Mouse (Mus musculus) natural killer cell, adult 2 months (primary cell): Measurements from ENCODE around the gene Fut9.

Experiments
- DNase-seq, 2 experiments: peaks; one replicate each; pipeline ENCODE4 v3.0.0; 2022; ENCODE audit warnings: low spot score in 2 of 2

Fut9 gene

DNA sequence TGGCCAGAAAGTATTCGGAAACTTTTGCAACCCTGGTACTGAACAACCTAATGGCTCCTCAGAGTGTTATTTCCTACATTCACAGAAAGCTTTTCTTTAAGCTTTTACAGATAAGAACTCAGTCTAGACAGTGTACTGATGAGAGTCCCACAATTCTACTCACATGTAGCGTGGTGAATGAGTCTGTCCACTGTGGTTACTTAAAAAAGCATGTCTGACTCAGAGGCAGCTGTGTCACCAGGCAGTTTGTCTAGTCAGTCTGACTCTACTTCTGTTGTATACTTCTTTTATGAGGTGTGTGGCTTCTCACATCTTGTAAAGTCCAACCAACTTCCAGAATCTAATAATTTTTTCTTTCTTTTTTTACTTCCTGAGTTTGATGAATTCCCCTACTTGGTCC lies 154.5 kb downstream of the Fut9 start:
- no peak for DNase-seq

DNA sequence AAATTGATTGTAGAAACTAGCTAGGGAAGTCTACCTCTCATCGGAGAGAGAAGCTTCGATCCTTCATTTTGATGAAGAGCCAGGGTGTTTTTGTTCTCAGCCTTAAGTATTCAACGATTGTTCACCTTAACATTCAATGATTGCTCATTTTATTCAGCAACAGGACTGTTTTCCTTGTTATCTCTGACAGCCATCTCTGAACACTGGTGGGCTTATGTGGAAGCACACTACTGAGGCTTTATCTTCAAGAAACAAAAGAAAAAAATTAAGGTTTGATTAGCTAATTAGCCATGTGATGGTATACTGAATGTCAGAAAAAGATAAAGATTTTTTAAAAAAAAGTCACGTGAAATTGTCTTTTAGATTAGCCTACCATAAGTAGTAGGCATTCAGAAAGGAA lies 158.1 kb downstream of the Fut9 start:
- DNase-seq, result no peak

DNA sequence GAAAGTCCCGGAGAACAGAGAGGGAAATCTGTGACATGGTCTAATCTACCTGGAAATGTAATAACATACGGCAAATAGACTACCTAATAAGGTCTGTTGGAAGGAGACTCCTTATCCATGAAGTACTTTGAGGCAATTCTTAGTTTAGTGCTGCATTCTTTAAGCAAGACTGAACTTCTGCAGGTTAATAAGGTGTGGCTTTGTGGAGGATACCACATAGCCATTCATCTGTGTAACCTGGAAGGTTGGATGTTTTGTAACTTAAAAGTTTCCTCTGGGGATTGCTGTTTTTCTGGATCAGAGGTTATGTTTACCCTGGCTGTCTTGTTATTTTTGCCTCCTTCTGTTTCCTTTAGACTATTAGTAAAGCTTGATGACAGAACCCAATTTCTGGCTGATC lies 166.8 kb downstream of the Fut9 start:
- DNase-seq, result no peak

DNA sequence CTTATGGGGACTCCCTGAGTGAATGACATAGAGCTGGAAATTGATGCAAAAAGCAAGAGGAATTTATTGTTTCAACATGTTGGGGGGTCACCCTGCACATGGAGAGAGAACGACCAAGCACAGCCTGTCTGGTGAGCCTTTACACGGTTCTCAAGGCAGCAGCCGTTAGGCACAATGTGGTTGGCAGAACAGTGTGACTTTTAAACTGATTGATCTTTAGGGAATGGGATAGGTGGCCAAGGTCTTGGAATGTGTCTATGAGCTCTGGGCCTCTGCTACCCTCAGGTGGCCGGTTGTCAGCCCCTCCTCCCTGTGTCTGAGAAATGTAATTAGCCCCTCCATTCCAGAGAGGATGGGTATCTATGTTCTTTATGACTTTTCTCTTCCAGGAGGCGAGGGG lies 171.9 kb downstream of the Fut9 start:
- DNase-seq, result no peak

DNA sequence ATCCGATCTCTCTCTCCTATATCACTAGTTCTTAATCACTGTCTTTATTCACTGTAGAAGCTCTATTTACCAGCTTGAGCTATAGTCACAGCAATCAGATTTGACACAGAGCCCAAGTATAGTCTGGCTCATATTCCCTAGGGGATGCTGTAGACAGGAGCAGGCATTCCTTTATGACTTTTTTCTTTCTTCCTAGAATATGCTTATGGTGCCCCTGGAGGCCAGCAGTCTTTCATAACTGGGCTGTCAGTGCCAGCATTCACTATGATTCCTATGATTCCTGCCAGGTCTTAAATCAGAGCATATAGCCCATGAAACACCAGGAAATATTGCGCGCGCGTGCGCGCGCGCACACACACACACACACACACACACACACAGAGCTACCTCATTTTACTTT lies 172.6 kb downstream of the Fut9 start:
- no peak for DNase-seq

DNA sequence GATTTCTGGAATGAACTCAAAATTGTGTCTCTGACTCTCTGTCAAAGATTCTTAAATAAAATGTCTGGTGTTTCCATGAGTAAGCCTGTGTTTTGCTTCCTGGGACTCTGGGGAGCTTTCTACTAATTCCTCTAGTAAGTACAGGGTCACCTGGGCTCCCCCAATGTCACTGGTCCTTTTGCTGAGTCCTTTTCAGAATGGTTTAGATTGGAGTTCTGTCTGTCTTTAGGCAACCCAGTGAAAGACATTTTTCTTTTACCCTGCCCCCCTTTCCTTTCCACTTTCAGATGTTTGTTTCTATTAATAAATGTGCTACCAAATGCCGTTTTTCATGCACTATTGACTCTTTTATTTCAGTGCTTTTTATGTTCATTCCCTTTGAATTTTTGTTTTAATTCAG lies 173.0 kb downstream of the Fut9 start:
- no peak for DNase-seq

DNA sequence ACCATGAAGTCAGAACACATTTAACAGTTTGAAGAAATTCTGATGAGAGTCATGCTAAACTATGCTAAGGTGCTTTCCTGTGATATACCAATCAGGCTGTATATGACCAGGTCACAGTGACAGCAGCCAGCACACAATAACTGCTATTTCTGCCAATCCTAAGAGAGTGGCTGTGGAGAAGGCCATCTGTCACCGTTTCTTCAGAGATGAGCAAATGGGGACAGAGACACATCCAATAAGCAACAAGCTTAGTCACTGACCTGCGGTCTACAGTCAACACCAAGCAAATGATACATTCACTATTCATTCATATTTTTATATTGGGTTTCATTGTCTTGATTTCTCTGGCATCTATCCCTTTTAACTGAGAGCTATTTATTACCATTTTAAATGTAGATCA lies 176.9 kb downstream of the Fut9 start:
- no peak for DNase-seq

DNA sequence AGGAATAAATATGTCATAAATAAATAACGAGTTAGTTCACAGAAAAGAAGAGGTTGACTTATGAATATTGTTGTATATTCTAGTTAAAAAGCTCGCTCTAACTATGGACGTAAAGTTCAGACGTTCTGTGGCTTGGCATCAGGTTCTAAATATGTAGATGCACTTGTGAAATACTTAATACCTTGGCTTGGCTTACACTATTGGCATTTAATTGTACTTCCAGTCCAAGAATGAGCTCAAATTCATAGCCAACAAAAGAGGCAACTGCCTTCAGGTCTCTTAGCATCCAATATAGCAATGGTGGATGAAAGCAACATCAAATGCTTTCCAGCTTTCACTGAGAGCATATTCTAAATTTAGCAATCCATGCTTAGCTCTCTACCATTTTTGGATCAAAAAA lies 182.7 kb downstream of the Fut9 start:
- DNase-seq, result no peak

DNA sequence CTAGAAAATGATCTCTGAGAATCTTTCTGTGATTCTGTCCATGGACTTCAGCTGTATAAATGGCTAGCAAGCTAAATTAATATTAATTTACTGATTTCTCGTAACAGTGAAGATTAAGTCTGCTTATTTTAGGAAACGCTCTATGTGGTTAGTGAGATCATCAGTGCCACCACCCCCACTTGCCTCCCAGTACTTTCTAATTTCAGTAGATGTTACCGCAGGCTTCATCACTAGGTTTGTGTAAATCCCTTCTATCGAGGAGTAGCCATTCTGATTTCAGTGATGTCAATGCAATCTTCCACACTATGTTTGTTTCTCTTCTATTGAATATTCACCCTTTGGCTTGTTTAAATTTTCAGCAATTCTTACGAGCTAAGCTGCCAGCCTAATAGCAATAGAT lies 186.6 kb downstream of the Fut9 start:
- no peak for DNase-seq

DNA sequence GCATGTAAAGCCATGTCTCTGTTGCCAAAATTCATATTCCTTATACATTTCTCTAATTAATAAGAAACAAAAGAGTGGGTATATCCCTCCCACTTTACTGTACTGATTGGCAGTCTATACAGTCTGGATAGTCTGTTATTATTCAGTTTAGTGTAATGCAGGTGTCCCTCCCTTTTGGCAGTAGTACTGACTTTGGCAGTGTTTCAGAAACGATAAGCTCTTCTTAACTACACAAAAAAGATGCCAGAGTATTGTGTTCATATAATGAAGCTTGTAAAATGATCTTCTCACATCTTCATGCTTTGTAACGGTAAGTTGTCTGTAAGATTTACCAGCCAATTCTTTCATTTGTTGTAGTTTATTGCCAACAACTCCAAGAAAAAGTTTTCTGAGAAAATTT lies 189.6 kb downstream of the Fut9 start:
- no peak for DNase-seq

DNA sequence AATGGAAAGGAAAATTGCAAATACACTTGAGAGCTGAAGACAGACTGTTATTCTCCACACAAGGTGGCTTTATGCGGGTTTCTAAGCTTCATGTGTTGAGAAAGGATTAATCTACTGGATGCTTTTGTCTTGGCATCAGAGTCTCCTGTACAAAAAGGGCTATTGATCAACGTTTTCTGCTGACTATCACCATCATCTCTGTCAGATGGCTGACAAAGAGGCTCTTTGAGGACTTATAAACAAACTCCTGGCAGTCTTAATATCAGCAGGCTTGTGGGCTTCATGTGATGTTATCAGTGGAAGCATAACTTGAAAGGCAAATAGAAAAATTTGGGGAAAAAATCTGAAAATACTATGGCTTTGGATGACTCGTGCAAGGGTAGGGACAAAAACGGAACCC lies 206.8 kb downstream of the Fut9 start:
- no peak for DNase-seq
